Mouse (Mus musculus) CH12.LX (cell line): ENCODE results near the gene Hoxa10. TPM values are rescaled to one million over a fixed set of nuclear protein-coding genes. Genes with fewer than 3 reads are reported as not detected.

ENCODE experiments used
- DNase-seq: peaks from one replicate; pipeline ENCODE4 v3.0.0-alpha.2; 2013; ENCODE audit errors: extremely low read depth
- H3K27ac ChIP-seq: 2 replicates; pipeline ENCODE4 v1.5.1; 2012; ENCODE audit warnings: low read depth, mild to moderate bottlenecking, control low read depth, moderate library complexity; ENCODE audit not compliant: insufficient read depth
- H3K27me3 ChIP-seq: replicated peaks from 2 replicates; pipeline ENCODE3; 2012; ENCODE audit warnings: inconsistent platforms
- H3K36me3 ChIP-seq, 2 experiments: replicated peaks in 1 of 2; 2 replicates each; pipeline versions ENCODE3 to v1.6.1; 2012; ENCODE audit warnings: inconsistent platforms in 1 of 2, low read length in 1 of 2, mild to moderate bottlenecking in 1 of 2, mixed read lengths in 1 of 2, moderate library complexity in 1 of 2; ENCODE audit not compliant: control insufficient read depth in 1 of 2, insufficient read depth in 1 of 2
- H3K4me1 ChIP-seq, 2 experiments: 2 replicates each; pipeline ENCODE4 v1.6.1; 2012; ENCODE audit warnings: inconsistent platforms in 1 of 2, moderate library complexity in 1 of 2; ENCODE audit not compliant: insufficient read depth in 2 of 2, control insufficient read depth in 1 of 2
- H3K4me2 ChIP-seq: 2 replicates; pipeline ENCODE4 v1.6.1; 2012; ENCODE audit warnings: low read depth, mild to moderate bottlenecking, control low read depth; ENCODE audit not compliant: poor library complexity, insufficient read depth, severe bottlenecking
- H3K4me3 ChIP-seq, 3 experiments: fragments of 150-350 bp in 1 of 3; sonication (generic) in 1 of 3; replicated peaks in 1 of 3; 2 replicates each; pipeline versions ENCODE3 to v1.5.1; 2011 to 2012; ENCODE audit warnings: low read depth in 2 of 3, low read length in 2 of 3, mild to moderate bottlenecking in 2 of 3, moderate library complexity in 2 of 3, control low read depth in 1 of 3, improper control_type of control experiment in 1 of 3, inconsistent platforms in 1 of 3, mixed read lengths in 1 of 3; ENCODE audit not compliant: poor library complexity in 1 of 3
- H3K79me2 ChIP-seq: replicated peaks from 2 replicates; pipeline ENCODE4 v1.6.1; 2012; ENCODE audit warnings: mild to moderate bottlenecking, moderate library complexity; ENCODE audit not compliant: control insufficient read depth, poor library complexity, insufficient read depth, severe bottlenecking; ENCODE audit errors: extremely low read depth
- H3K9ac ChIP-seq: 2 replicates; pipeline ENCODE4 v1.6.1; 2012; ENCODE audit warnings: low read depth, mild to moderate bottlenecking, control low read depth, moderate library complexity; ENCODE audit not compliant: insufficient read depth
- H3K9me3 ChIP-seq: replicated peaks from 2 replicates; pipeline ENCODE3; 2012; ENCODE audit warnings: low read length, inconsistent platforms, mixed read lengths
- CHD1 ChIP-seq: IDR thresholded peaks from 2 replicates; pipeline ENCODE4 v1.6.1; 2012; ENCODE audit warnings: low read depth, low read length, improper control_type of control experiment, inconsistent platforms
- CHD2 ChIP-seq: IDR thresholded peaks from 2 replicates; pipeline ENCODE4 v1.6.1; 2011; ENCODE audit warnings: low read length, improper control_type of control experiment
- EP300 ChIP-seq: IDR thresholded peaks from 2 replicates; pipeline ENCODE4 v1.6.1; 2011; ENCODE audit warnings: low read length, improper control_type of control experiment
- GABPA ChIP-seq: IDR thresholded peaks from 2 replicates; pipeline ENCODE4 v1.6.1; 2012; ENCODE audit warnings: low read depth, low read length, improper control_type of control experiment, inconsistent platforms; ENCODE audit not compliant: insufficient replicate concordance
- HCFC1 ChIP-seq: IDR thresholded peaks from 2 replicates; pipeline ENCODE4 v1.6.1; 2012; ENCODE audit warnings: low read depth, mild to moderate bottlenecking, inconsistent platforms, low read length, improper control_type of control experiment
- IRF4 ChIP-seq: IDR thresholded peaks from 2 replicates; pipeline ENCODE4 v1.6.1; 2014; ENCODE audit warnings: low read depth, mild to moderate bottlenecking, inconsistent platforms, low read length, improper control_type of control experiment
- JUN ChIP-seq: IDR thresholded peaks from 2 replicates; pipeline ENCODE4 v1.6.1; 2011; ENCODE audit warnings: low read depth, mild to moderate bottlenecking, low read length, improper control_type of control experiment, moderate library complexity; ENCODE audit not compliant: insufficient read depth
- MAFK ChIP-seq: IDR thresholded peaks from 2 replicates; pipeline ENCODE4 v1.6.1; 2011; ENCODE audit warnings: low read length, improper control_type of control experiment; ENCODE audit not compliant: insufficient replicate concordance
- MAX ChIP-seq: IDR thresholded peaks from 2 replicates; pipeline ENCODE4 v1.6.1; 2011; ENCODE audit warnings: low read length, improper control_type of control experiment
- MXI1 ChIP-seq: IDR thresholded peaks from 2 replicates; pipeline ENCODE4 v1.6.1; 2011; ENCODE audit warnings: mild to moderate bottlenecking, low read depth, low read length, improper control_type of control experiment
- MYC ChIP-seq: IDR thresholded peaks from 2 replicates; pipeline ENCODE4 v1.6.1; 2011; ENCODE audit warnings: low read depth, mild to moderate bottlenecking, improper control_type of control experiment, low read length
- NELFE ChIP-seq: IDR thresholded peaks from 2 replicates; pipeline ENCODE4 v1.6.1; 2011; ENCODE audit warnings: low read depth, low read length, improper control_type of control experiment
- SMC3 ChIP-seq: IDR thresholded peaks from 2 replicates; pipeline ENCODE4 v1.6.1; 2011; ENCODE audit warnings: low read depth, low read length, improper control_type of control experiment
- TBP ChIP-seq: conservative IDR thresholded peaks from 2 replicates; pipeline ENCODE4 v1.6.1; 2011; ENCODE audit warnings: low read depth, low read length, improper control_type of control experiment
- TCF12 ChIP-seq: IDR thresholded peaks from 2 replicates; pipeline ENCODE4 v1.6.1; 2014; ENCODE audit warnings: low read depth, mild to moderate bottlenecking, inconsistent platforms, low read length, improper control_type of control experiment
- UBTF ChIP-seq: IDR thresholded peaks from 2 replicates; pipeline ENCODE4 v1.6.1; 2012; ENCODE audit warnings: low read depth, mild to moderate bottlenecking, inconsistent platforms, low read length, improper control_type of control experiment, moderate library complexity
- USF1 ChIP-seq: IDR thresholded peaks from 2 replicates; pipeline ENCODE4 v1.6.1; 2014; ENCODE audit warnings: low read depth, mild to moderate bottlenecking, inconsistent platforms, low read length, improper control_type of control experiment
- USF2 ChIP-seq: conservative IDR thresholded peaks from 2 replicates; pipeline ENCODE4 v1.6.1; 2011; ENCODE audit warnings: low read depth, low read length, improper control_type of control experiment
- ZC3H11A ChIP-seq: IDR thresholded peaks from 2 replicates; pipeline ENCODE4 v1.6.1; 2012; ENCODE audit warnings: low read depth, mild to moderate bottlenecking, inconsistent platforms, low read length, improper control_type of control experiment
- ZNF384 ChIP-seq: IDR thresholded peaks from 2 replicates; pipeline ENCODE4 v1.6.1; 2012; ENCODE audit warnings: low read depth, low read length, improper control_type of control experiment, inconsistent platforms
- dilution Hi-C: fragments of 300-500 bp; cut with MboI; formaldehyde crosslinking; loops from 2 replicates; pipeline ENCODE4 v1.14.3; 2020; ENCODE audit warnings: low sequenced_read_pairs; ENCODE audit not compliant: extremely low pct_unique_long_range_greater_than_20kb, extremely low pct_ligation_motif_present
- in situ Hi-C: fragments of 300-500 bp; cut with MboI; formaldehyde crosslinking; loops from 3 replicates; pipeline ENCODE4 v1.14.3; 2019; ENCODE audit warnings: low sequenced_read_pairs, low pct_ligation_motif_present, low pct_unique_long_range_greater_than_20kb, mixed read lengths
- polyA plus RNA-seq: library from polyadenylated mRNA; unstranded; fragments of >175 nt; gene quantifications from 2 replicates; pipeline ENCODE4 v1.2.1, GENCODE M21; 2012; ENCODE audit warnings: low read depth; ENCODE audit not compliant: insufficient read length
- total RNA-seq, 2 experiments: library from RNA; depleted of rRNA; stranded (reverse); fragments of 300-350 nt in 1 of 2; fragments of >200 nt in 1 of 2; gene quantifications; 2 replicates each; pipeline ENCODE4 v1.2.3; 2012 to 2014

Gene Hoxa10
- total and polyA plus RNA-seq, 3 experiments, result 5.2 to 14.5 (median 14.3) TPM

DNA sequence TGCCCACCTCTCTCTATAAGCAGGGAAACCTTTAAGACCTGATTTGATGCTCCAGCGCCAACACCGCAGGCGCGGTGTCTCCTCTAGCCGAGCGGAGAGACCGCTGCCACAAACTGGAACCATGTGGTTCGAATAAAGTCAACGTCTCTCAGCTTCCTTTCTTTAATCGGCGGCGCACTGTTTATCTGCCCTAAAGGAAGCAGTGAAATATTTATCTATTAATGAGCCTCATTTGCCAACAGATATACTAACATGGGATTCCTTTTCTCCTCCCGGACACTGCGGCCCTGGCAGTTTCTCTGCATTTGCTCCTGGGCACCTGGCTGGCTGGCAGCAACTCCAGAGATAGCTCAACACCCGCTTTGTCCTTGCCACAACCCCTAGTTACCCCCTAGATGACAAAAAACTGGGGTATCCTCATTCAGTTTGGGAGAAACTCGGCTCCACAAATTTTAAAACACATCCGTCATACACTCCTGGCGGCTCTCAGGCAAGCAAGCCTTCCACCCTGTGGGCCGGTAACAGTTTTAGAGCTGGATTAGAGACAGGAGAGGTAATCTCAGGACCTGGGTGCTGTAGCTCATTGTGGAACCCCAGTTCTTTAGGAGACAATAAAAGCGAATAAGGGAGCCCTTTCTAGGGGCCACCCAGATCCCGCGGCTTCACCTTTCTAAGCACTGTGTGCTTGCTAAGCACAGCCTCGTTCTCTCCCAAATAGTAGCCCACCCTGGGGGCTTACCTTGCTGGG, 22.6 kb downstream of the Hoxa10 start:
- Histone ChIP-seq H3K36me3 (no peaks in the 10 kb centered on the region), H3K27ac (no peak overlapping the region), H3K27me3 (no peaks in the 10 kb centered on the region), H3K4me1 (peaks cover 2 to 13% of the 10 kb centered on the region in 2 experiments; a peak in 2 of 4 replicates), H3K9ac (no peak overlapping the region), H3K4me3 (no peak overlapping the region), H3K4me2 (no peak overlapping the region), H3K9me3 (peaks cover 20% of the 10 kb centered on the region), H3K79me2 (no peaks in the 10 kb centered on the region)
- DNase-seq, result no peak
- dilution Hi-C loops (no loop called here), in situ Hi-C loops (loop anchor here (10.0 to 25.0 kb wide), 2 partner anchors 206 to 353 kb away; partner anchors contain the start of gene Skap2)
- TF ChIP-seq JUN (no peak), TCF12 (no peak), IRF4 (no peak), MAFK (no peak), HCFC1 (no peak), ZC3H11A (no peak), UBTF (no peak), CHD1 (no peak)

DNA sequence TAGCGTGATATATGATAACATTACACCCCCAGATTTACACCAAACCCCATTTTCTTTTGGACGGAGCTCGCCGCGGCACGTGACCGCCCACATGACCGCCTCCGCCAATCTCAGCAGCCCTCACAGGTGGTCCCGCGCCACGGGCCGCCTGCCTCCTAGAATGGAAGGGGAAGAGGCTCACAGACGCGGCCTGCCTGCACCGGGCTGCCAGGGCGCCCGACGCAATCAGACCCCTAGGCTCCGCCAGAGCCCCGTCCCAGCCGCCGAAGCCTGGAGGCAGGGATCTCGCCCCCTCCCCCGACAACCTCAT, 23.2 kb downstream of the Hoxa10 start:
- dilution Hi-C loops, result no loop called here
- in situ Hi-C loops, result loop anchor here (10.0 to 25.0 kb wide), 2 partner anchors 205 to 353 kb away; partner anchors contain the start of gene Skap2
- no peak overlapping the region for H3K9ac ChIP-seq

More for the DNA sequence above, 23.2 kb downstream of the Hoxa10 start:
- Histone ChIP-seq H3K4me1 (peaks cover 2 to 16% of the 10 kb centered on the region in 2 experiments; a peak in 2 of 4 replicates), H3K27ac (no peak overlapping the region), H3K4me3 (no peak overlapping the region), H3K36me3 (no peaks in the 10 kb centered on the region), H3K27me3 (no peaks in the 10 kb centered on the region), H3K79me2 (no peaks in the 10 kb centered on the region), H3K4me2 (no peak overlapping the region), H3K9me3 (peaks cover 22% of the 10 kb centered on the region)
- TF ChIP-seq MAFK, result no peak
- no peak for TF ChIP-seq TBP
- TF ChIP-seq CHD2, result no peak
- TF ChIP-seq MYC, result no peak
- no peak for TF ChIP-seq MAX
- TF ChIP-seq GABPA, result no peak
- no peak for TF ChIP-seq JUN
- TF ChIP-seq ZNF384, result no peak
- TF ChIP-seq UBTF, result no peak
- no peak for TF ChIP-seq USF1
- no peak for TF ChIP-seq ZC3H11A
- no peak for TF ChIP-seq MXI1
- no peak for TF ChIP-seq SMC3
- no peak for TF ChIP-seq EP300
- TF ChIP-seq USF2, result no peak
- no peak for TF ChIP-seq NELFE
- DNase-seq, result no peak
